Mouse (Mus musculus): ENCODE data around the gene Smtnl2.

GRCm38 (mm10) chr11:72395652-72396051 is 15.9 kb downstream of the Smtnl2 start:
- TF ChIP-seq CTCF (IDR thresholded peaks at IDR 0.05; ENCODE audit: low read depth, low read length) (no peak), GATA1 (IDR thresholded peaks at IDR 0.05; ENCODE audit: borderline replicate concordance, low read length) (no peak), GATA2 (IDR thresholded peaks at IDR 0.05; ENCODE audit: borderline replicate concordance, low read depth, low read length) (no peak), POLR2AphosphoS5 (IDR thresholded peaks at IDR 0.05; ENCODE audit: insufficient replicate concordance, low read depth, low read length) (no peak)

Data from G1E (cell line).